Comparison of ENCODE assay signal across 17 mouse cellular contexts in the genomic region with DNA sequence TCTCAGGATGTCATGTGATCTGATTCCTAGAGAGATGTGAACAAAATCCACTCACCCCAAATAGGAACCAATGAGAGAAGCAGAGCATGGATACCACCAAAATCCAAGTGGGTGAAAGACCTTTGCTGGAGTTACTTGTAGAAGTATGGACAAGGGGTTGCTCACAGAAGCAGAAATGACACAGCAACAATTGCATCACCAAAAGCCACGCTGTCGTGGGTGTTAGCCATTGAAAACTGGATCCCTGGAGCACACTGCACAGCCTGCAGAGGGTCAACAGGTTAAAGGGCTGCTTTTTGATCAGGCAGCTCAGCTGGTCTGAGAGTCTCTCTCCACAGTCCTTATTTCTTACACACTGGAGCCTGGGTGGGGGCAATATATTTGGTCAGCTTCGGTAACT. TPM values are rescaled to one million over a fixed set of nuclear protein-coding genes. Genes with fewer than 3 reads are reported as not detected.
DNase-seq lines count a peak whose midpoint lies in the region; ATAC-seq and TF ChIP-seq lines count a peak whose summit lies in the region.
"Had no signal": no experiment of that assay in that cellular context is flagged by ENCODE, and none has a peak within 500 bp of the region (broad histone marks: within the 10 kb centered on the region; RNA-seq: fewer than 3 reads in every experiment).

No protein-coding gene starts in this region.

- no peak overlapping the region for H3K4me3 ChIP-seq in liver, adult 2 months (ENCODE audit: insufficient read depth, low read depth, low read length)
- peak overlapping the region; percentile 33 for H3K4me3 ChIP-seq in bone marrow, adult 2 months (replicated peaks; ENCODE audit: control insufficient read depth, low read depth, low read length)
- no peak overlapping the region for H3K4me3 ChIP-seq in midbrain, embryonic 16.5 days (ENCODE audit: low read depth, low read length)
- no peak overlapping the region for H3K4me3 ChIP-seq in kidney, embryonic 16.5 days (ENCODE audit: low read length)
- H3K4me3 ChIP-seq: forebrain, embryonic 13.5 days; liver, embryonic 15.5 days; midbrain, embryonic 12.5 days; neural tube, embryonic 13.5 days had no signal

- peak overlapping the region; percentile 53 for H3K27ac ChIP-seq in liver, adult 2 months (replicated peaks; ENCODE audit: insufficient read depth, low read depth, low read length)
- H3K27ac ChIP-seq in bone marrow, adult 2 months (ENCODE audit: control insufficient read depth, insufficient read depth, low read depth, low read length, poor library complexity) = no peak overlapping the region
- H3K27ac ChIP-seq in midbrain, embryonic 16.5 days (ENCODE audit: low read length) = no peak overlapping the region
- no peak overlapping the region for H3K27ac ChIP-seq in kidney, embryonic 16.5 days (ENCODE audit: low read length)
- H3K27ac ChIP-seq: forebrain, embryonic 13.5 days; hindbrain, postnatal 0 days; liver, embryonic 15.5 days; macrophage; midbrain, embryonic 12.5 days; neural tube, embryonic 13.5 days had no signal

- ATAC-seq in megakaryocyte, adult 5-6 weeks (ENCODE audit: poor library complexity, severe bottlenecking) = 0 out of 2 replicates have a peak, but pooled peaks have one; percentile 25
- ATAC-seq in midbrain, embryonic 16.5 days = no peak
- ATAC-seq in kidney, embryonic 16.5 days (ENCODE audit: low FRiP score, low TSS enrichment) = no peak
- ATAC-seq: forebrain, embryonic 13.5 days; hindbrain, postnatal 0 days; intestine, embryonic 16.5 days had no signal

- 40% methylated on average over 3 of the region's 3 CpGs for WGBS in liver, adult 2 months
- 39% methylated on average over 3 of the region's 3 CpGs for WGBS in bone marrow, adult 2 months
- 81% methylated on average over 3 of the region's 3 CpGs for WGBS in midbrain, embryonic 16.5 days
- WGBS in kidney, embryonic 16.5 days = 83% methylated on average over 3 of the region's 3 CpGs

- no peak overlapping the region for H3K4me2 ChIP-seq in midbrain, embryonic 16.5 days (ENCODE audit: low read length)
- no peak overlapping the region for H3K4me2 ChIP-seq in kidney, embryonic 16.5 days (replicated peaks; ENCODE audit: low read depth, low read length)
- H3K4me2 ChIP-seq: forebrain, embryonic 13.5 days; liver, embryonic 15.5 days; midbrain, embryonic 12.5 days; neural tube, embryonic 13.5 days had no signal

- no peaks in the 10 kb centered on the region for H3K9me3 ChIP-seq in midbrain, embryonic 16.5 days (replicated peaks; ENCODE audit: control insufficient read depth, low read length, poor library complexity, severe bottlenecking)
- no peaks in the 10 kb centered on the region for H3K9me3 ChIP-seq in kidney, embryonic 16.5 days (ENCODE audit: low read length)
- H3K9me3 ChIP-seq: forebrain, embryonic 13.5 days; liver, embryonic 15.5 days; midbrain, embryonic 12.5 days; neural tube, embryonic 13.5 days had no signal

- no peaks in the 10 kb centered on the region for H3K36me3 ChIP-seq in liver, adult 2 months (ENCODE audit: control insufficient read depth, insufficient read depth, low read length)
- peaks cover 1% of the 10 kb centered on the region; the same call in 1 of the 2 replicates for H3K36me3 ChIP-seq in midbrain, embryonic 16.5 days (ENCODE audit: control insufficient read depth, insufficient read depth, low read length)
- no peaks in the 10 kb centered on the region for H3K36me3 ChIP-seq in kidney, embryonic 16.5 days (ENCODE audit: insufficient read depth, low read length)
- H3K36me3 ChIP-seq: liver, embryonic 15.5 days; midbrain, embryonic 12.5 days had no signal

- no peak for TF ChIP-seq CTCF in liver, adult 2 months (IDR thresholded peaks at IDR 0.05; ENCODE audit: low read depth, low read length)
- TF ChIP-seq CTCF in bone marrow, adult 2 months (IDR thresholded peaks at IDR 0.05; ENCODE audit: control insufficient read depth, insufficient read depth, low read length) = no peak

- H3K27me3 ChIP-seq in liver, adult 2 months (ENCODE audit: control insufficient read depth, insufficient read depth, low read length) = no peaks in the 10 kb centered on the region
- H3K27me3 ChIP-seq in midbrain, embryonic 16.5 days (ENCODE audit: control insufficient read depth, insufficient read depth, low read depth, low read length) = no peaks in the 10 kb centered on the region
- H3K27me3 ChIP-seq in kidney, embryonic 16.5 days (ENCODE audit: insufficient read depth, low read length) = no peaks in the 10 kb centered on the region
- H3K27me3 ChIP-seq: forebrain, embryonic 13.5 days; liver, embryonic 15.5 days; neural tube, embryonic 13.5 days had no signal

- H3K79me2 ChIP-seq in liver, adult 2 months (ENCODE audit: control insufficient read depth, insufficient read depth, low read length) = no peaks in the 10 kb centered on the region

- peak; percentile 62 for DNase-seq in liver, adult 2 months (ENCODE audit: extremely low read depth, low read depth, low spot score)
- DNase-seq in liver (no peak), 416B (ENCODE audit: low read depth) (peak; percentile 45)
- no peak for DNase-seq in adrenal gland, adult 8-10 months
- DNase-seq: layer of hippocampus, postnatal 36 days; right cerebral cortex, postnatal 25 days had no signal

- peaks cover 10% of the 10 kb centered on the region for H3K4me1 ChIP-seq in liver, adult 2 months (ENCODE audit: control insufficient read depth, insufficient read depth, low read length)
- peaks cover 2% of the 10 kb centered on the region for H3K4me1 ChIP-seq in bone marrow, adult 2 months (ENCODE audit: control insufficient read depth, insufficient read depth, low read length)
- H3K4me1 ChIP-seq in midbrain, embryonic 16.5 days (ENCODE audit: control insufficient read depth, insufficient read depth, low read length) = peaks cover 11% of the 10 kb centered on the region
- no peaks in the 10 kb centered on the region for H3K4me1 ChIP-seq in kidney, embryonic 16.5 days (ENCODE audit: insufficient read depth, low read length)
- H3K4me1 ChIP-seq: midbrain, embryonic 12.5 days had no signal

- H3K9ac ChIP-seq in liver, adult 2 months (ENCODE audit: low read depth, low read length) = 0 out of 2 replicates have a peak overlapping the region, but pooled peaks have one; percentile 1
- no peak overlapping the region for H3K9ac ChIP-seq in midbrain, embryonic 16.5 days (ENCODE audit: low read depth, low read length)
- no peak overlapping the region for H3K9ac ChIP-seq in kidney, embryonic 16.5 days (replicated peaks; ENCODE audit: low read length)
- H3K9ac ChIP-seq: forebrain, embryonic 13.5 days; liver, embryonic 15.5 days; midbrain, embryonic 12.5 days; neural tube, embryonic 13.5 days had no signal

- no peak for TF ChIP-seq POLR2A in liver, adult 2 months (IDR thresholded peaks at IDR 0.05; ENCODE audit: extremely low read depth, insufficient read depth, low read length)
- TF ChIP-seq POLR2A in bone marrow, adult 2 months (IDR thresholded peaks at IDR 0.05; ENCODE audit: borderline replicate concordance, control insufficient read depth, low read depth, low read length) = no peak

RNA-seq across cellular contexts. Expression of a gene that starts 3.0 kb away (rescaled TPM):
- 19.7 and 23.5 TPM in 2 replicates for total RNA-seq in liver, adult 2 months (2014; rRNA removed)
- polyA plus RNA-seq in liver, adult 2 months (2012; rRNA removed) = 9.1 and 9.4 TPM in 2 replicates
- polyA plus RNA-seq in bone marrow, adult 2 months (2011; ENCODE audit: insufficient read depth, insufficient read length, low replicate concordance, missing spikeins) = 2.7 and 5.4 TPM in 2 replicates
- 1.2 and 1.4 TPM in 2 replicates for total RNA-seq in megakaryocyte, adult 5-6 weeks (2015)
- 2.2 and 4.5 TPM in 2 replicates for total RNA-seq in megakaryocyte, adult 5-6 weeks (2017)
- polyA plus RNA-seq in midbrain, embryonic 16.5 days (2015; fragmentation: Nextera tagmentation; extraction: Ambion mirVana) = 138 and 147 TPM in 2 replicates
- 100 to 1,000 TPM in 1 of 4 experiments, 10 to 100 TPM in 3; 57.2 to 102 (median 78.0) TPM for total RNA-seq in adrenal gland, adult 8-10 months (2022)
- polyA plus RNA-seq in kidney, embryonic 16.5 days (2015; fragmentation: Nextera tagmentation; extraction: Ambion mirVana) = 30.6 and 32.3 TPM in 2 replicates

RNA-seq across cellular contexts. Expression of a gene that starts 30.0 kb away (rescaled TPM):
- total RNA-seq in liver, adult 2 months (2014; rRNA removed) = 6.1 and 7.7 TPM in 2 replicates
- polyA plus RNA-seq in liver, adult 2 months (2012; rRNA removed) = 2.4 and 2.6 TPM in 2 replicates
- 1.7 and 3.0 TPM in 2 replicates for polyA plus RNA-seq in bone marrow, adult 2 months (2011; ENCODE audit: insufficient read depth, insufficient read length, low replicate concordance, missing spikeins)
- total RNA-seq in megakaryocyte, adult 5-6 weeks (2015) = 2.1 and 4.2 TPM in 2 replicates
- total RNA-seq in megakaryocyte, adult 5-6 weeks (2017) = 2.5 and 3.0 TPM in 2 replicates
- polyA plus RNA-seq in midbrain, embryonic 16.5 days (2015; fragmentation: Nextera tagmentation; extraction: Ambion mirVana) = 5.9 and 6.3 TPM in 2 replicates
- 10 to 100 TPM; 13.4 to 19.0 (median 16.0) TPM for total RNA-seq in adrenal gland, adult 8-10 months (2022)
- 5.6 and 5.7 TPM in 2 replicates for polyA plus RNA-seq in kidney, embryonic 16.5 days (2015; fragmentation: Nextera tagmentation; extraction: Ambion mirVana)

Comparison
In these comparisons a context has a peak if more than half of its experiments do, and no peak if none do; other contexts are left out.
1. DNase-seq: peak in liver, adult 2 months (single experiment) and 416B (single experiment); none in liver (single experiment) and adrenal gland, adult 8-10 months (single experiment).